Comparison of ENCODE assay signal across 7 mouse cellular contexts in the genomic region with DNA sequence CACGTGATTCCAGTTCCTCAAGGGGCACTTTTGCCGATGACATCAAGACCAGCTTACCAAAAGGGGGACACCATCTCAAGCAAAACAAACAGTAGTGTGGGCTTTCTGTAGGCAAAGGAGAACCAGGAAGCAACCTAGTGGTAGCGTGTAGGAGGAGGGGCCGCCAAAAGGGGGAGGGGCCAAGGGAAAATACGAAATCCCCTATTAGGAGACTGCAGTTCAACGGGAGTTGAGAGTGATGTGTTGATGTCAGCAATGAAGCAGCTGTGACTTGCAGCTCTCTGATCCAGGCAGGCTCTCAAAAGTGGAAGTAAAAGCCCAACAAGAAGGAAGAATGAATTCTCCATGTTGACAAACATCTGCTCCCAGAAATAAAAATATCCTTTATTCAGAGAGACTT. TPM values are rescaled to one million over a fixed set of nuclear protein-coding genes. Genes with fewer than 3 reads are reported as not detected.
DNase-seq lines count a peak whose midpoint lies in the region; ATAC-seq lines count a peak whose summit lies in the region.

No protein-coding gene starts in this region.

- H3K27ac ChIP-seq in intestine, embryonic 15.5 days, result no peak overlapping the region
- H3K27ac ChIP-seq in macrophage, result peak overlapping the region; percentile 68

- H3K79me2 ChIP-seq in macrophage (ENCODE audit: inconsistent target), result no peaks in the 10 kb centered on the region

- H3K4me3 ChIP-seq in intestine, embryonic 15.5 days (replicated peaks), result no peak overlapping the region
- no peak overlapping the region for H3K4me3 ChIP-seq in macrophage (ENCODE audit: inconsistent target)

- H3K9me3 ChIP-seq in intestine, embryonic 15.5 days, result no peaks in the 10 kb centered on the region

- no peak overlapping the region for H3K9ac ChIP-seq in intestine, embryonic 15.5 days

- H3K36me3 ChIP-seq in intestine, embryonic 15.5 days, result no peaks in the 10 kb centered on the region
- H3K36me3 ChIP-seq in macrophage (ENCODE audit: inconsistent target), result no peaks in the 10 kb centered on the region

- 44% methylated on average over 6 of the region's 6 CpGs for WGBS in intestine, embryonic 15.5 days
- whole genome bisulfite sequencing in macrophage (ENCODE audit: missing documents), result 2% methylated on average over 6 of the region's 6 CpGs

- no peak for ATAC-seq in intestine, embryonic 15.5 days

- peak overlapping the region; percentile 31; the same call in 1 of the 2 replicates for H3K4me2 ChIP-seq in intestine, embryonic 15.5 days (replicated peaks)

- 0 out of 2 replicates have a peak, but pooled peaks cover 4% of the 10 kb centered on the region for H3K4me1 ChIP-seq in intestine, embryonic 15.5 days (replicated peaks)

- DNase-seq in ES-CJ7 (ENCODE audit: low read depth, low spot score), result peak; percentile 27
- peak; percentile 74 for DNase-seq in c-Kit-positive CD71-positive TER-119-negative erythroid progenitor cells, embryonic 14.5 days (ENCODE audit: low read depth)
- DNase-seq in thymus, postnatal 10 days (ENCODE audit: low spot score in 2 of 2), result peak; percentile 49 to 61
- DNase-seq in adrenal gland, postnatal 10 days, result no peak
- DNase-seq in adrenal gland, adult 2 months, result no peak

- H3K27me3 ChIP-seq in intestine, embryonic 15.5 days (replicated peaks), result no peaks in the 10 kb centered on the region

RNA-seq across cellular contexts. Expression of a gene that starts 17.7 kb away (rescaled TPM):
- 1.3 TPM in 2 replicates for polyA plus RNA-seq in intestine, embryonic 15.5 days (2015; fragmentation: Nextera tagmentation; extraction: Ambion mirVana)
- not detected for total RNA-seq in macrophage (2018; cell fraction: chromatin; rRNA removed)
- under 1 TPM in 13 of 26 experiments, not detected in 13; 0.03 to 0.39 (median 0.07) TPM for total RNA-seq in macrophage (2018; cell fraction: cytosol; rRNA removed)
- total RNA-seq in macrophage (2018; cell fraction: nucleus; rRNA removed), result under 1 TPM in 3 of 26 experiments, not detected in 23; 0.17 to 0.29 (median 0.21) TPM
- polyA plus RNA-seq in macrophage (2018), result 0.09 TPM in 1 of 3 replicates, not detected in the others
- 1 to 10 TPM; 1.0 to 1.4 TPM for total RNA-seq in adrenal gland, postnatal 10 days (2021)
- total RNA-seq in adrenal gland, adult 2 months (2021), result under 1 TPM in 1 of 2 experiments, not detected in 1; 0.17 TPM
- 0.15 and 0.26 TPM in 2 replicates for polyA plus RNA-seq in adrenal gland, adult 2 months (2012; rRNA removed)

RNA-seq across cellular contexts. Expression of a gene that starts 25.3 kb away (rescaled TPM):
- 14.6 and 14.7 TPM in 2 replicates for polyA plus RNA-seq in intestine, embryonic 15.5 days (2015; fragmentation: Nextera tagmentation; extraction: Ambion mirVana)
- 100 to 1,000 TPM in 25 of 26 experiments, 10 to 100 TPM in 1; 97.4 to 201 (median 127) TPM for total RNA-seq in macrophage (2018; cell fraction: chromatin; rRNA removed)
- 100 to 1,000 TPM; 103 to 169 (median 130) TPM for total RNA-seq in macrophage (2018; cell fraction: cytosol; rRNA removed)
- 100 to 1,000 TPM; 122 to 185 (median 135) TPM for total RNA-seq in macrophage (2018; cell fraction: nucleus; rRNA removed)
- 72.2 to 89.3 TPM (median 77.9 TPM) in 3 replicates for polyA plus RNA-seq in macrophage (2018)
- total RNA-seq in adrenal gland, postnatal 10 days (2021), result 100 to 1,000 TPM; 106 to 118 TPM
- 100 to 1,000 TPM; 114 to 121 TPM for total RNA-seq in adrenal gland, adult 2 months (2021)
- 7.2 and 9.1 TPM in 2 replicates for polyA plus RNA-seq in adrenal gland, adult 2 months (2012; rRNA removed)

Comparison
In these comparisons a context has a peak if more than half of its experiments do, and no peak if none do; other contexts are left out.
1. DNase-seq: peak in ES-CJ7 (single experiment), c-Kit-positive CD71-positive TER-119-negative erythroid progenitor cells, embryonic 14.5 days (single experiment) and thymus, postnatal 10 days (2 of 2); none in adrenal gland, postnatal 10 days (single experiment) and adrenal gland, adult 2 months (single experiment).